Mouse (Mus musculus): ENCODE data around the gene Efcab6. TPM values are rescaled to one million over a fixed set of nuclear protein-coding genes. Genes with fewer than 3 reads are reported as not detected.
A peak's percentile ranks its signal among the peaks of the same experiment; 100 is the strongest.

Efcab6 gene
- polyA plus RNA-seq, 1 experiment from 2014 or later, result not detected

DNA sequence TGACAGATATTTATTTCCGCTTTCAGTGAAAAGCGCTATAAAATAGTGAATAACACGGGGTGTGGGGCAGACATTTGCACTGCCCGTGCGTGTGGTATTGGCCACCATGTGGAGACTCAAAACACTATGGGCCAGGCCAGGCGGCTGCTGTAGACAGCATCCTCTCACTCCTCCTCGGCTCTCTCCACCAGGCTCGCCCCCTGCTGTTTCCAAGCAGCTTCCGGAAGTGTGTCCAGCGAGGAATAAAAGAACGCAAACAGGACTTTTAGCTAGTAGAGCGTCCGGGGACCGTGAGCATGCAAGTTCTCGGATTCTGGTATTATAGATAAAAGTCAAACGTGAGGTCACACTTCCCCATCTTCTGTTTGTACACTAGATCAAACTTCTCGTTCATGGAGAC lies 12.0 kb upstream of the Efcab6 start:
- 66% methylated on average over 17 of the region's 17 CpGs for WGBS (ENCODE audit: insufficient replicate concordance)
- no peak overlapping the region for H3K4me3 ChIP-seq (ENCODE audit: low read depth, low read length)
- DNase-seq (no peak), ATAC-seq (no peak)
- H3K36me3 ChIP-seq (replicated peaks; ENCODE audit: insufficient read depth, low read length), result no peaks in the 10 kb centered on the region
- no peaks in the 10 kb centered on the region for H3K4me1 ChIP-seq (ENCODE audit: insufficient read depth)
- H3K4me2 ChIP-seq (ENCODE audit: low read depth, low read length), result no peak overlapping the region
- no peaks in the 10 kb centered on the region for H3K9me3 ChIP-seq (ENCODE audit: low read length)
- no peak overlapping the region for H3K9ac ChIP-seq (replicated peaks)
- H3K27ac ChIP-seq (ENCODE audit: low read depth), result no peak overlapping the region
- peaks cover 7% of the 10 kb centered on the region for H3K27me3 ChIP-seq (ENCODE audit: insufficient read depth, low read length)
- TF ChIP-seq EP300 (IDR thresholded peaks at IDR 0.05; ENCODE audit: low read depth) (no peak), CTCF (IDR thresholded peaks at IDR 0.05; ENCODE audit: low read depth) (no peak)

DNA sequence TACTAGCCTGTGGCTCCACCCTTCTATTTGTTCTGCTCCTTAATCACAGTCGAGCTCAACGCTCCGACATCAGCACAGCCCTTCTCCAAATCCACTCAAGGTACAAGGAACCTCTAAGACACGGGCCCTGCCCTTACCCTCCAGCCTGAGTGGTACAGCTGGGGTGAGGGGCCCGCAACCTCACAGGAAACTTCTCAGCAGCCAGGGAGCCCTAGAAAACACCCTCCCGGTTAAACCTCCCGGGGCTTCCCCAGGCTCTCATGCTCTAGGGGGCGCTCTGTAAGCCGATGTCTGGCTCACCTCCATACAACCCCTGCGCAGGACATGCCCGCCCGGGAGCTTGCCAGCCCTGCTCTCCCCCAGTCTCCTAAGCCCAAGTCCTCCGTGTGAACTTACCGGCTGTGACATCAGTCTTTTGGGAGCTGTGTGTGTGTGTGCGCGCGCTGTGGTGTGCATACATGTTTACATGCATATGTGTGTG lies 9.6 kb upstream of the Efcab6 start:
- H3K9me3 ChIP-seq (ENCODE audit: low read length), result no peaks in the 10 kb centered on the region
- DNase-seq (peak; percentile 33), ATAC-seq (no peak)
- no peak overlapping the region for H3K27ac ChIP-seq (ENCODE audit: low read depth)
- WGBS (ENCODE audit: insufficient replicate concordance), result 20% methylated on average over 17 of the region's 17 CpGs
- H3K4me1 ChIP-seq (ENCODE audit: insufficient read depth), result no peaks in the 10 kb centered on the region
- H3K4me3 ChIP-seq (ENCODE audit: low read depth, low read length), result no peak overlapping the region
- no peak overlapping the region for H3K9ac ChIP-seq (replicated peaks)
- peaks cover 25% of the 10 kb centered on the region for H3K27me3 ChIP-seq (ENCODE audit: insufficient read depth, low read length)
- peak overlapping the region; percentile 22; the same call in 1 of the 2 replicates for H3K4me2 ChIP-seq (ENCODE audit: low read depth, low read length)
- TF ChIP-seq CTCF (IDR thresholded peaks at IDR 0.05; ENCODE audit: low read depth), result peak; percentile 19
- no peak for TF ChIP-seq EP300 (IDR thresholded peaks at IDR 0.05; ENCODE audit: low read depth)
- no peaks in the 10 kb centered on the region for H3K36me3 ChIP-seq (replicated peaks; ENCODE audit: insufficient read depth, low read length)

DNA sequence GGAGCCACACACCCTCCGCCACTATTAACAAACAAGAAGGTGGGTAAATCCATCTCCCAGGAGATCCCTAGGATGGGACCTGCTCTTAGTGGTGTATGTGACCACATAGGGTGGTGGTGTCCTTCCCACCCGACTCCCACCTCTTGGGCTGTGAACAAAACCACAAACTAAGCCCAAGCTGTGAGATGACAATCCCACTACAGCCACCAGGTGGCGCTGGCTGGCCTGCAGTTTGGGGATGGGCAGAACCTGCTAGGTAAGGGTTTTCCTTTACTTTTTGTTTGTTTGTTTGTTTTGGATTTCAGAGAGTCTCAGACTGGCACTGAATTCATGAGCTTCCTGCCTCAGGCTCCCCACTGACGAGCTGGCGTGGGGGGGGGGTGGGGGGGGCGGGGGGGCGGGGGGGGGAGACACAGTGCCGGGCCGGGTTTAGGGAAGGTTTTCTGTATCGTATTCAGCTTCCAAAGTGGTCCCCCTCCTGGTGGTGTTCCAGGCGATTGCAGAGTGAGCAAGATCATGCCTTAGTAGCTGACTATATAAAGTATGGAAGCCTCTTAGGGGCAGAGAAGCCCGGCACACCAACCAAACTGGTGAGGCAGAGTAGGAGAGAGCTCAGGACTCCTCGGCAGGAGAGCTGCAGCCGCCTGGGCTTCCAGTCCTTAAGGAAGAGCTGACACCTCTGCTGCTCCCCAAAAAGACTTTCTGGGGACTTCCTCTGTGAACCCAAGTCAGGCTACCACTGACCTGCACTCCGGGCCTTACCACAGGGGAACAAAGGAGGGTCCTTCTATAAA lies 8.9 kb upstream of the Efcab6 start:
- no peaks in the 10 kb centered on the region for H3K9me3 ChIP-seq (ENCODE audit: low read length)
- H3K27ac ChIP-seq (ENCODE audit: low read depth), result no peak overlapping the region
- H3K4me2 ChIP-seq (ENCODE audit: low read depth, low read length), result peak overlapping the region; percentile 22; the same call in 1 of the 2 replicates
- peaks cover 31% of the 10 kb centered on the region for H3K27me3 ChIP-seq (ENCODE audit: insufficient read depth, low read length)
- H3K9ac ChIP-seq (replicated peaks), result no peak overlapping the region
- no peaks in the 10 kb centered on the region for H3K4me1 ChIP-seq (ENCODE audit: insufficient read depth)
- ATAC-seq, result no peak
- TF ChIP-seq EP300 (IDR thresholded peaks at IDR 0.05; ENCODE audit: low read depth) (no peak), CTCF (IDR thresholded peaks at IDR 0.05; ENCODE audit: low read depth) (peak; percentile 92)
- 11% methylated on average over 14 of the region's 15 CpGs for WGBS (ENCODE audit: insufficient replicate concordance)
- no peaks in the 10 kb centered on the region for H3K36me3 ChIP-seq (replicated peaks; ENCODE audit: insufficient read depth, low read length)
- DNase-seq, result peak; percentile 78
- H3K4me3 ChIP-seq (ENCODE audit: low read depth, low read length), result no peak overlapping the region

DNA sequence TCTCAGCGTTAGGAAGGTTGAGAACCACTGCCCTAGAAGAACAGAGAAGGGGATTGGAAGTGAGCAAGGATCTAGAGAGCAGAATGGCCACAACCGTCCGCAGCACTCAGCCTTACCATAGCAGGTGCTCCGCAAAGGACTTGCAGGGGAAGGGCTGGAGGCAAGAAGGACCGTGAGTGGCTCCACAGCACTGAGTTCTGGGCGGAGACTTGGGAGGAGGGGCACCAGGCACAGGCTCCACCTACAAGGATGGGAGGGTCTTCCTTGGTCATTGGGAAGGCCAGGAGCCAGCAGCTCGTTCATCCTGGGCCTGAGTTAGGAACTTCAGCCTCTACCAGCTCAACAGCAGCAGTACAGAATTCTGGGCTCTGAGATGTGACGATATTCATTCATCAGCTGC lies 7.9 kb upstream of the Efcab6 start:
- TF ChIP-seq CTCF (IDR thresholded peaks at IDR 0.05; ENCODE audit: low read depth), result no peak
- TF ChIP-seq EP300 (IDR thresholded peaks at IDR 0.05; ENCODE audit: low read depth), result no peak
- Histone ChIP-seq H3K36me3 (replicated peaks; ENCODE audit: insufficient read depth, low read length) (no peaks in the 10 kb centered on the region), H3K27ac (ENCODE audit: low read depth) (no peak overlapping the region), H3K9ac (replicated peaks) (no peak overlapping the region), H3K4me2 (ENCODE audit: low read depth, low read length) (no peak overlapping the region), H3K27me3 (ENCODE audit: insufficient read depth, low read length) (peaks cover 37% of the 10 kb centered on the region), H3K4me1 (ENCODE audit: insufficient read depth) (no peaks in the 10 kb centered on the region), H3K9me3 (ENCODE audit: low read length) (no peaks in the 10 kb centered on the region), H3K4me3 (ENCODE audit: low read depth, low read length) (no peak overlapping the region)
- ATAC-seq (no peak), DNase-seq (no peak)
- WGBS (ENCODE audit: insufficient replicate concordance), result 20% methylated on average over 8 of the region's 8 CpGs

DNA sequence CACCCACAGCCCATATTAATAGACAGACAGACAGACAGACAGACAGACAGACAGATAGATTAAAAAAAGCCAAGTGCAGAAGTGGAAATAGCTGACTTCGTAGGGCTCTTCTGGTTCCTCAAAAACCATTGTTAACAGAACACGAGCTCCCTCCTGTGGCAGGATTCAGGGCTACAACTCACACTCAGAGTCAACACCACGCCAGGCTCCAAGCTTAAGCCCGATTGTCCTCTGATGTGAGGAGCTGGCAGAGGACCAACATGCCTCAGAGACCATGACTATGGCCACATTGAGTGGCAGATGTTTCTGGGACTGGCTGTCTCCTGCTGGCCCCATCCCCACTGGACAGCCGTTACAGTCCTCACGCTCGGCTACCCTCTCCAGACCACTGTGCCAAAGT lies 7.0 kb upstream of the Efcab6 start:
- H3K4me1 ChIP-seq (ENCODE audit: insufficient read depth), result no peaks in the 10 kb centered on the region
- no peak overlapping the region for H3K9ac ChIP-seq (replicated peaks)
- TF ChIP-seq CTCF (IDR thresholded peaks at IDR 0.05; ENCODE audit: low read depth) (peak; percentile 60), EP300 (IDR thresholded peaks at IDR 0.05; ENCODE audit: low read depth) (no peak)
- no peak overlapping the region for H3K4me3 ChIP-seq (ENCODE audit: low read depth, low read length)
- 37% methylated on average over 7 of the region's 7 CpGs for WGBS (ENCODE audit: insufficient replicate concordance)
- H3K27me3 ChIP-seq (ENCODE audit: insufficient read depth, low read length), result peaks cover 40% of the 10 kb centered on the region
- no peaks in the 10 kb centered on the region for H3K36me3 ChIP-seq (replicated peaks; ENCODE audit: insufficient read depth, low read length)
- H3K27ac ChIP-seq (ENCODE audit: low read depth), result no peak overlapping the region
- no peaks in the 10 kb centered on the region for H3K9me3 ChIP-seq (ENCODE audit: low read length)
- DNase-seq (peak; percentile 69), ATAC-seq (no peak)
- no peak overlapping the region for H3K4me2 ChIP-seq (ENCODE audit: low read depth, low read length)

DNA sequence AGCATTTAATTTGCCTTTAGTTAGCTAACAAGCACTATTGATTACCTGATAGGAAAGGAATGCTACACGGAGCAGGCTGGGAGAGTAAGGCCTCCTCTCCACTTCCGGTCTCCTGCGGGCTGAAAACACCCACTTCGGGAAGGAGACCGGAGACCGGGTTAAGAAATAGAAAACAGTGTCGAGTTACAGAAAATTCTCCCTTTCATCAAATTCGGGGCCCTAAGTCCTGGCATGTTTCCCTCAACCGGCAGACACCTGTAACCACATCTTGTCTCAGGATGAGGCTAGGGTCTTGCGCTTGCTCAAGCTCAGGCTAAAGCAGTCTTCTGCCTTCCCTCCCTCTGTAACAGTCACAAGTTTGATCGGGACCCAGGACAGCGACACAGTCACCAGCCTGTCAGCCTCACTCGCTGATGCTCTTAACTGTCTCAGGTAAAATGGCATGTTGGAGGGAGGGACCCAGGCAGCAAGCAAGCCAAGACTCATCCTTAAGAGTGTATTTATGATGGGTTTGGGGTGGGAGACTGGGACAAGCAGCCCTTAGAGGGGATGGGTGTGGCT lies 5.0 kb upstream of the Efcab6 start:
- no peak for DNase-seq
- TF ChIP-seq CTCF (IDR thresholded peaks at IDR 0.05; ENCODE audit: low read depth) (no peak), EP300 (IDR thresholded peaks at IDR 0.05; ENCODE audit: low read depth) (no peak)
- no peak overlapping the region for H3K4me3 ChIP-seq (ENCODE audit: low read depth, low read length)
- no peak overlapping the region for H3K4me2 ChIP-seq (ENCODE audit: low read depth, low read length)
- 0 out of 2 replicates have a peak, but pooled peaks cover 3% of the 10 kb centered on the region for H3K9me3 ChIP-seq (ENCODE audit: low read length)
- peaks cover 40% of the 10 kb centered on the region for H3K27me3 ChIP-seq (ENCODE audit: insufficient read depth, low read length)
- WGBS (ENCODE audit: insufficient replicate concordance), result 0% methylated on average over 13 of the region's 13 CpGs
- no peaks in the 10 kb centered on the region for H3K4me1 ChIP-seq (ENCODE audit: insufficient read depth)
- ATAC-seq, result no peak
- no peak overlapping the region for H3K9ac ChIP-seq (replicated peaks)
- H3K36me3 ChIP-seq (replicated peaks; ENCODE audit: insufficient read depth, low read length), result no peaks in the 10 kb centered on the region
- no peak overlapping the region for H3K27ac ChIP-seq (ENCODE audit: low read depth)

All from liver, postnatal 0 days (tissue).